Mouse (Mus musculus) activated CD4-positive, CD25-positive, alpha-beta regulatory T cell (primary cell): ENCODE results near the gene Slc1a5. TPM values are rescaled to one million over a fixed set of nuclear protein-coding genes. Genes with fewer than 3 reads are reported as not detected.

Source experiments
- polyA plus RNA-seq, 2 experiments: library from polyadenylated mRNA; unstranded; fragments of 100-300 nt; shearing (Covaris generic); gene quantifications; one replicate each; pipeline ENCODE4 v1.2.1; 2017

Gene Slc1a5
- 100 to 1,000 TPM; 197 to 316 TPM for polyA plus RNA-seq

DNA sequence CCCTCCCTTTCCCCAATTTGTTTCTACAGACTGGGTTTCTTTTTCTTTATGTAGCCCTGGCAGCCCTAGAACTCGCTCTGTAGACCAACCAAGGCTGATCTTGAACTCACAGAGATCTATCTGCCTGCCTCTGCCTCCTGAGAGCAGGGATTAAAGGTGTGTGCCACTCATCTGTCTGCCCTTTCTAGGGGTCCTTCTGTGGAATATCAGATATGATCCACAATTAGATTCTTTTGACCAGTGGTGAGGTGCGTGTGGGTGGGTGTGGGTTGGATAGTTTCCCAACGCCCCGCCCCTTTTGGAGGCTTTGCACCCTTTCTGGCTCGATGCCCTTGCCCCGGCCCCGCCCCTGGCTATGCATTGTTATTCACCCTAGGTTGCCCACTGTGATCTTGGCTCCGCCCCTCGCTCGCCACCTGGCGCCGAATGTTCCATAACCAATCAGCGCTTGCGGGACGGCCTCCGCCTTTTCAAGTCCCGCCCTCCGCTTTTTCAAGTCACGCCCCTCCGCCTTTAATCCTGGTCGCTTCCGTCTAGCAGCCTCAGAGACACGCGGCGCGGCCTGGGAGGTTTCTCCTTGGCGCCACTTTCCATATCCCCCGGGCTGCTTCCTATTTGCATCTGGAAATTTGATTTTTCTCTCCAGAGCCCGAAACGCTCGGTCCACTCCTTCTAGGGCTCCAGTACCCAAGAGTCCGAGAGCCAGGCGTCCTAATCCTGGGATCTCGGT is at the start of gene Slc1a5:
Gene Slc1a5, plus strand, starts transcription at position 516 of the 730 bp plus-strand sequence.

GRCm38 (mm10) chr7:16738073-16738696 is 43.0 kb upstream of the Slc1a5 start, which contains the start of gene Ap2s1:
Gene Ap2s1, plus strand, starts transcription at chr7:16738410.

GRCm38 (mm10) chr7:16815351-16815941 is 34.3 kb downstream of the Slc1a5 start, which contains the start of gene Strn4:
Gene Strn4, plus strand, starts transcription at chr7:16815889.

DNA sequence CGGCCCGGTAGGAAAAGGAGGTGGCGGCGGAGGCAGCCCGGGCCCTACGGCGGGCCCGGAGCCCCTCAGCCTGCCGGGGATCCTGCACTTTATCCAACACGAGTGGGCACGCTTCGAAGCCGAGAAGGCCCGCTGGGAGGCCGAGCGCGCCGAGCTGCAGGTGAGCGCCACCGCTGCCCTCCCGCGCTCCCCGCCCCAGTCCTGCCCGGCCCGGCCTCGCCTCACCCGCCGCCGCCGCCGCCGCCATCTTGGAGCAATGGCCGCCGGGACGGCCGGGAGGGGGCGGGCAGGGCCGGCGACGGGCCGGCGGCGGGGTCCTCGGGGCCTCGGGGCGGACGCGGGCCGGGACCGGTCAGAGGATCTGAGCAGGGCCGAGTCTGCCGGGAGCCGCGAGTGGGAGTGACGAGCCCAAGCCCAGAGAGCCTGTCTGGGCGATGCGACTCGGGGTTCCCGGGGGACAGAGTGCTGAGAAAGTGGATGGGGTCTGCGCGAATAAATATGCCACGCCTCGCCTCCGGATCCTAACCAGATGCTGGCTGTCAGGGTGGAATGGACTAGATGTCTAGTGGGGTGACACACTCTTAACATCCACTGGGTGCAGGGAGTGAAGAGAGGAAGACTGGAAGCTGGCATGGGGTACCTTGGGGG is 35.5 kb downstream of the Slc1a5 start, which contains the start of gene Fkrp:
Gene Fkrp, minus strand, starts transcription at position 258 of the 648 bp plus-strand sequence.

DNA sequence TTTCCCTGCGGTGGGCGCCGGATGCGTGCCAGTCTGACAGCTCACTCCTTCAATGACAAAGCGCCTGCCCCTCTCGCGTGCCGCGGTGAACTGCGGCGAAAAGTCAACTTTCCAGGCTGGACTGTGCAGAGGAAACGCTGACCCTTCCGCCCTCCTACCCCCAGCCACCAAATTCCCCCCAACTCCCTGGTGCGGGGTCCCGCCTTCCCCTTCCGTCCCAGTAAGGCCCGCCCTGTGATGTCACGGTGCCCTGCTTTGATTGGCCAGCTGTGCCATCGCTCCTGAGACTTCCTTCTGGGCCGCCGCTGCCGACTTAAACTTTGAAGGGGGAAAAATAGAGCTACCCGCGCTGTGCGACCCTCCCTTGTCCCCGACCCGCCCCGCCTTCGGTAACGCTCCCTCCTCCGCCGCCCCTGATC is 61.5 kb downstream of the Slc1a5 start, which contains the start of gene Prkd2:
Gene Prkd2, plus strand, starts transcription at position 258 of the 419 bp plus-strand sequence.

Other genes with a start within 250 kb of the Slc1a5 start
- gene Arhgap35, start 166.3 kb upstream of the Slc1a5 start, polyA plus RNA-seq, result 1 to 10 TPM; 4.0 to 4.2 TPM
- under 1 TPM; 0.68 to 0.79 TPM for gene Ceacam15, start 105.6 kb upstream of the Slc1a5 start, polyA plus RNA-seq
- gene Ceacam9, start 59.4 kb upstream of the Slc1a5 start, polyA plus RNA-seq, result not detected
- gene Ap2s1, start 42.9 kb upstream of the Slc1a5 start, polyA plus RNA-seq, result 100 to 1,000 TPM; 259 to 270 TPM
- 10 to 100 TPM; 61.5 to 74.8 TPM for gene Strn4, start 34.5 kb downstream of the Slc1a5 start, polyA plus RNA-seq
- gene Fkrp, start 35.4 kb downstream of the Slc1a5 start, polyA plus RNA-seq, result 10 to 100 TPM; 19.1 to 22.7 TPM
- 100 to 1,000 TPM; 143 to 190 TPM for gene Prkd2, start 61.6 kb downstream of the Slc1a5 start, polyA plus RNA-seq
- gene Dact3, start 94.0 kb downstream of the Slc1a5 start, polyA plus RNA-seq, result under 1 TPM; 0.07 to 0.42 TPM
- not detected for gene Gng8, start 110.4 kb downstream of the Slc1a5 start, polyA plus RNA-seq
- gene Ptgir, start 125.2 kb downstream of the Slc1a5 start, polyA plus RNA-seq, result 10 to 100 TPM; 11.2 to 16.3 TPM
- gene Calm3, start 142.8 kb downstream of the Slc1a5 start, polyA plus RNA-seq, result 100 to 1,000 TPM; 191 to 201 TPM
- not detected for gene Pnmal2, start 163.3 kb downstream of the Slc1a5 start, polyA plus RNA-seq
- gene Pnmal1, start 178.3 kb downstream of the Slc1a5 start, polyA plus RNA-seq, result under 1 TPM in 1 of 2 experiments, not detected in 1; 0.07 TPM
- gene Gm42372, start 201.7 kb downstream of the Slc1a5 start, polyA plus RNA-seq, result 1 to 10 TPM; 2.2 to 3.0 TPM
- under 1 TPM; 0.05 to 0.31 TPM for gene Ccdc8, start 211.4 kb downstream of the Slc1a5 start, polyA plus RNA-seq
- gene Ppp5c, start 246.6 kb downstream of the Slc1a5 start, polyA plus RNA-seq, result 100 to 1,000 TPM in 1 of 2 experiments, 10 to 100 TPM in 1; 99.7 to 101 TPM